Mouse (Mus musculus): ENCODE results near the gene Pls1. TPM values are rescaled to one million over a fixed set of nuclear protein-coding genes. Genes with fewer than 3 reads are reported as not detected.

Gene Pls1
- 2.6 and 9.0 TPM in 2 replicates for polyA plus RNA-seq (2015; fragmentation: Nextera tagmentation; extraction: Ambion mirVana)

DNA sequence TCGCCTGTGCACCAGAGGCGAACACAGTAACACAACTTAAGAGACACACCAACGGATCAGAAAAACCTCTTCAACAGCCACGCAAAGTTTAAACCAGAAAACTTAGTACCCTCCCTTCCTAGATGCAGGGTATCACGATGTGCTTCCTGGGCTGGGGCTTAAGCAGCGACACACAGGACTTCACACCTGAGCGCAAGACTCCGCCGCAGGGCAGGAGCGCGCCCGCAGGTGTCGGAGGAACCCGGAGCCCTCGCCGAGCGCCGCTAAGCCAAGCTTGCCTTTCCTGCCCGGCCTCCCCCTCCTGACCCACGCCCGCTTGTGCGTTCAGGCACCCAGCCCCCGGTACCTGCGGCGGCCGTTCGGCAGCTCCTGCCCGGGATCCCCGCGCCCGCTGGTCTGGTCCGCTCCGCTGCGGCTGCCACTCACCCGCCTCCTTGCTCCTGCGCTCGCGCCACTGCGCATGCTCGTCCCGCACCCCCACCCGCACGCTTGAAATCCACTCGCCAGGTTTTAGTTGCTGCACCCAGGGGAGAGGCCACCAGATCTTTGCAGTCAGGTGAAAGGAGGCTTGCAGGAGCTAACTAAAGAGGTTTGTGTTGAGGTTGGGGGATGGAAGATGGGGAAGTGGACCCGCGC is at the start of gene Pls1:
Gene Pls1, minus strand, starts transcription at position 487 of the 636 bp plus-strand sequence.
- H3K9ac ChIP-seq (replicated peaks) = peak within 1 kb of the TSS; percentile 70
- no peaks in the 10 kb centered on the region for H3K36me3 ChIP-seq
- WGBS = under 1% methylated on average over 46 of the region's 46 CpGs
- H3K4me1 ChIP-seq = peaks cover 7% of the 10 kb centered on the region
- H3K27ac ChIP-seq (replicated peaks) = peak within 1 kb of the TSS; percentile 4; the same call in 1 of the 2 replicates
- peak within 1 kb of the TSS; percentile 73 for H3K4me3 ChIP-seq (replicated peaks)
- peak within 1 kb of the TSS; percentile 98 for H3K4me2 ChIP-seq
- H3K9me3 ChIP-seq (replicated peaks) = no peaks in the 10 kb centered on the region
- ATAC-seq (ENCODE audit: low FRiP score) = peak; percentile 94
- H3K27me3 ChIP-seq (replicated peaks) = peaks cover 13% of the 10 kb centered on the region

DNA sequence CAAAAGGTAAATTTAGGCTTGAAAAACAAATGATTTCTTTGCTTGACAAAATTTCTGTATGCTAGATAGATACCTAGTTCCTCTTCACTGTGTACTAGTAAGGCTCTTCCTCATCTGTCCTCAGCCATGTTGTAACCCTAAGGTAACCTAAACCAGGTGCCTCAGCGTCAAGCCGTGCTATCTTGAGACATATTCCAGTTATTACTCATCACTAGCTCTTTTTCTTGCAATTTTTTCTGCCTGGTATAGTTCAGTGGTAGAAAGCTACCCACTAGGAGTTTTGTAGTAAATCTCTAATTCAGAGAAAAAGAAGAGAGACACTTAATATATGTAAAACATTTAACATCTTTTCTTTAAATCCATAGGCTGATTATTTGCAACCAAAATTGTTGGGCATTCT is 37.6 kb upstream of the Pls1 start:
- H3K4me1 ChIP-seq = no peaks in the 10 kb centered on the region
- H3K9me3 ChIP-seq (replicated peaks) = no peaks in the 10 kb centered on the region
- H3K4me3 ChIP-seq (replicated peaks) = no peak overlapping the region
- H3K9ac ChIP-seq (replicated peaks) = no peak overlapping the region
- no peak overlapping the region for H3K27ac ChIP-seq (replicated peaks)
- no peak overlapping the region for H3K4me2 ChIP-seq
- peaks cover 19% of the 10 kb centered on the region; the same call in 1 of the 2 replicates for H3K36me3 ChIP-seq
- ATAC-seq (ENCODE audit: low FRiP score) = no peak
- WGBS = 95% methylated on average over 2 of the region's 2 CpGs
- H3K27me3 ChIP-seq (replicated peaks) = no peaks in the 10 kb centered on the region

DNA sequence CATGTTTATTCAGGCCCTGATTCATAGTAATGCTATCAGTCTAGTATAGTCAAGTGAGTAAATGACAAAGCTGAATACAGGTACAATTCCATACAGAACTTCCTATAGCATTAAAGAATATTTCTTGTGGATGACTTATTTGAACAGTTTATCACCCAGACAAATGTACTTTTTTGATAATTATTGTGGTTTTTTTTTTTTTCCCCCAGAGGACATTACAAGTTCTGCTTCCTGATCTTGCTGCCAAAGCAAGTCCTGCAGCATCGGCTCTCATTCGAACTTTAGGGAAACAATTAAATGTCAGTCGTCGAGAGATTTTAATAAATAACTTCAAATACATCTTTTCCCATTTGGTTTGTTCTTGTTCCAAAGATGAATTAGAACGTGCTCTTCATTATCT is 33.1 kb upstream of the Pls1 start:
- WGBS = 97% methylated on average over 5 of the region's 5 CpGs
- Histone ChIP-seq H3K27ac (replicated peaks) (no peak overlapping the region), H3K4me3 (replicated peaks) (no peak overlapping the region), H3K4me1 (no peaks in the 10 kb centered on the region), H3K9me3 (replicated peaks) (no peaks in the 10 kb centered on the region), H3K36me3 (peaks cover 20% of the 10 kb centered on the region), H3K9ac (replicated peaks) (no peak overlapping the region), H3K27me3 (replicated peaks) (no peaks in the 10 kb centered on the region), H3K4me2 (no peak overlapping the region)
- ATAC-seq (ENCODE audit: low FRiP score) = no peak

DNA sequence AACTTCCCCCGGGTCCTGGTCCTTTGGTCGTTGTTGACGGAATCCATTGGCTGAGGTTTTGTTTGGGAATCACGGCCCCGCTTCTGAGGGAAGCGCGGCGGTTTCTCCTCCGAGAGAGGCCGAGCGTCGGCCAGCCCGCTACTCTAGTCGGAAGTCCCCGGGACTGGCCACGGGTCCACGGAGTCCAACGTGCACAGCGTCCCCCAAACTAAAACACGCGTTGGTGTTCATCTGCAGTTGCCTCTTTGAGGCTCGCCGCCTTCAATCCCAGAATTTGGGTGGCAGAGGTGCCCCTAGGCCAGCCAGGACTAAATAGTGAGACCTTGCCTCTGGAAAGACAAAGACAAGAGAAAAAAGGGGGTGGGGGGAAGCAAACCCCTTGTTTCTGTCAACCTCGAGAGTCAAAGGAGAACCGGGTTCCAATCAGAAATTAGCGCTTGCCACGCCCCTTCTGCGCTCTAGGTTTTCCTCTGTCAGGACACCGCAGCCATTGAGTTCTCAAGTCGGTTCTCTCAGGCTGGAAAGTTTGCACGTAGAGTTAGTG is 13.0 kb upstream of the Pls1 start:
- no peaks in the 10 kb centered on the region for H3K36me3 ChIP-seq
- H3K27me3 ChIP-seq (replicated peaks) = no peaks in the 10 kb centered on the region
- peak overlapping the region; percentile 81 for H3K27ac ChIP-seq (replicated peaks)
- WGBS = under 1% methylated on average over 31 of the region's 31 CpGs
- peak overlapping the region; percentile 74 for H3K9ac ChIP-seq (replicated peaks)
- no peaks in the 10 kb centered on the region for H3K9me3 ChIP-seq (replicated peaks)
- peak; percentile 62 for ATAC-seq (ENCODE audit: low FRiP score)
- peaks cover 8% of the 10 kb centered on the region for H3K4me1 ChIP-seq
- peak overlapping the region; percentile 95 for H3K4me2 ChIP-seq
- H3K4me3 ChIP-seq (replicated peaks) = peak overlapping the region; percentile 97

DNA sequence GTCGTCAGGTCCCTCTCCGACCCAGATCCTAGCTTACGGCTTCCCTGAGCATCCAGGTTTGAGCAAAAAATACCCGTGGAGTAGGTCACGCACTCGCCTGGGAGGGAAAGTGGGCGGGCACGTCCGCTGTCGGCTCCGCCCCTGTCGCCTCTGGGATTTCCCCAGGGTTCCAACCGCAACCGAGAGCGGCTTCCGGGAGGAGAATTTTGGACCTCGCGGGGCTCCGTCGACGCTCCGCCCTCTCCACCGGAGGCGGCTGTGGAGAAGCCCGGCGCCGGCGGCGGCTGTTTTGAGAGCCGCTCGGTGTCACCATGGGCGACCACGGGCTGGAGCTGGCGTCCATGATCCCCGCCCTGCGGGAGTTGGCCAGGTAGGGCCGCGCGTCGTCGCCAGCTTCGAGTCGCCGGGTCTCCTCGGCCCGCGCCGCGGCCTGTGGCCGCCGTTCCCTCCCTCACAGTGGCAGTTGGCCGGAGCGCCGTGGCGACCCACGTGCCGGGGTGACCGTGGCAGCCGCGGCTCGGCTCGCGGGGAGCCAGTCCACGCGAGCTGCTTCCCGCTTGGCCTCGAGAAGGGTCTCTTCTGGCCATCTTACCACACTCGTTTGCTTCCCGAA is 12.4 kb upstream of the Pls1 start, which contains the start of gene Atr:
Gene Atr, plus strand, starts transcription at position 184 of the 613 bp plus-strand sequence.
- Histone ChIP-seq H3K27me3 (replicated peaks) (no peaks in the 10 kb centered on the region), H3K4me3 (replicated peaks) (peak within 1 kb of the TSS; percentile 97), H3K27ac (replicated peaks) (peak within 1 kb of the TSS; percentile 81), H3K36me3 (no peaks in the 10 kb centered on the region), H3K9me3 (replicated peaks) (no peaks in the 10 kb centered on the region), H3K4me1 (peaks cover 8% of the 10 kb centered on the region), H3K9ac (replicated peaks) (peak within 1 kb of the TSS; percentile 74), H3K4me2 (peak within 1 kb of the TSS; percentile 95)
- under 1% methylated on average over 69 of the region's 69 CpGs for WGBS
- peak; percentile 92 for ATAC-seq (ENCODE audit: low FRiP score)

DNA sequence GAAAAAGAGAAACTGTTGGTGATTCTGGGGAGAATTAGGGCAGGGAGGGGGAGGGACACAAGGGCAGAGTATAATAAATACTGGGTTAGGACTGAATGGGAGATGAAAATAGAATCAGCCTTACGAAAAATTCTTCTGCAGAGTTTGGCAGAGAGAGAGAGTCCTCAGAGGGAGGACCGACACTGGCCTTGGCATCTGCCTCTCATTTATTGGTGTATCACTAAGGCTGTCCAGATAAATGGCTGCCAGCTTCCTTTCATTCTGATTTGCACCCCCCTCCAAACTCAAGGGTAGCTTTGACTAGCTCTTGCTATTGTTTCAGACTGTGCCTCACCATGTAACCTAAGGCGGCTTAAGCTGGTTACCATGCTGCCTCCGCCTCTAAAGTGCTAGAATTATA is 10.9 kb upstream of the Pls1 start:
- no peak for ATAC-seq (ENCODE audit: low FRiP score)
- no peak overlapping the region for H3K27ac ChIP-seq (replicated peaks)
- H3K4me3 ChIP-seq (replicated peaks) = no peak overlapping the region
- peaks cover 8% of the 10 kb centered on the region for H3K4me1 ChIP-seq
- no peaks in the 10 kb centered on the region for H3K36me3 ChIP-seq
- no peak overlapping the region for H3K4me2 ChIP-seq
- no peak overlapping the region for H3K9ac ChIP-seq (replicated peaks)
- H3K27me3 ChIP-seq (replicated peaks) = no peaks in the 10 kb centered on the region
- H3K9me3 ChIP-seq (replicated peaks) = no peaks in the 10 kb centered on the region
- WGBS = 89% methylated on average over 4 of the region's 4 CpGs

DNA sequence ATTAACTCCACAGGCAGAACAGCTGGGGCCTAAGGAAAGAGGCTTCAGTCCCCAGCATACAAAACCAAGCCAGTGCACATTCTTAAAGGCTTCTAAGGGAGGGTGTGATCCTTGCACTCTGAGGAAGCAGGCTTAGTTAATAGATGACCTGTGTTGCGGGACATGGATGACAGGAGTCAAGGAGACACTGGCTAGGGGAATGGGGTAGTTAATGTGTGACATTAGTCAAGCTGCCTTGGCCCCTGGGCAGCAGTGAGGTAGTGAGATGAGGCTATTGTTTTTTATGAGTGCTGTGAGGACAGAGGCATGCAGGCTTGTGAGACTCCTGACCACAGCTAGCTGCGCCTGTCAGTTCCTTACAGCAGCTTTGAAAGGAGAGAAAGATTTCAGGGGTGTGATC is 9.8 kb upstream of the Pls1 start:
- no peaks in the 10 kb centered on the region for H3K36me3 ChIP-seq
- H3K4me3 ChIP-seq (replicated peaks) = no peak overlapping the region
- H3K9me3 ChIP-seq (replicated peaks) = no peaks in the 10 kb centered on the region
- no peak overlapping the region for H3K27ac ChIP-seq (replicated peaks)
- 31% methylated on average over 2 of the region's 2 CpGs for WGBS
- H3K9ac ChIP-seq (replicated peaks) = no peak overlapping the region
- no peak overlapping the region for H3K4me2 ChIP-seq
- ATAC-seq (ENCODE audit: low FRiP score) = no peak
- no peaks in the 10 kb centered on the region for H3K27me3 ChIP-seq (replicated peaks)
- peaks cover 8% of the 10 kb centered on the region for H3K4me1 ChIP-seq

DNA sequence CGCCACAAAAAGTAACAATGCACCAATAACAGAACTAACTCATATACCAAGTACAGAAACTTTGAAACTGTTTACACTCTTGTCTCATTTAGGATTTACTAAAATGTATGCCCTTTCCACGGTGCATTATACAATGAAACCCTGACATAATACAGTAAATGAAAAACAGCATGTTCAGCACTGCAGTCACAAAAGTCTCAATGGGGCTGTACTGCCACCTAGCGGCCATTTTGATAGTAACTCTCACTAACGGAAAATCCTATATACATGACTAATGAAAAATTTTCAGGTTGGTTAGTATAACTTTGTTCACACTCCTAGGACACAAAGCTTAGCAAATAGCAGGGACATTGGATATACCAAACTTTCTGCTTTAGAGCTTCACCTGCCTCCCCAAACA is 7.8 kb upstream of the Pls1 start:
- no peaks in the 10 kb centered on the region for H3K36me3 ChIP-seq
- 24% methylated on average over 4 of the region's 4 CpGs for WGBS
- H3K4me3 ChIP-seq (replicated peaks) = no peak overlapping the region
- H3K4me1 ChIP-seq = peaks cover 3% of the 10 kb centered on the region; the same call in 1 of the 2 replicates
- no peaks in the 10 kb centered on the region for H3K27me3 ChIP-seq (replicated peaks)
- no peak overlapping the region for H3K4me2 ChIP-seq
- ATAC-seq (ENCODE audit: low FRiP score) = 0 out of 2 replicates have a peak, but pooled peaks have one; percentile 23
- H3K9me3 ChIP-seq (replicated peaks) = no peaks in the 10 kb centered on the region
- no peak overlapping the region for H3K27ac ChIP-seq (replicated peaks)
- no peak overlapping the region for H3K9ac ChIP-seq (replicated peaks)

DNA sequence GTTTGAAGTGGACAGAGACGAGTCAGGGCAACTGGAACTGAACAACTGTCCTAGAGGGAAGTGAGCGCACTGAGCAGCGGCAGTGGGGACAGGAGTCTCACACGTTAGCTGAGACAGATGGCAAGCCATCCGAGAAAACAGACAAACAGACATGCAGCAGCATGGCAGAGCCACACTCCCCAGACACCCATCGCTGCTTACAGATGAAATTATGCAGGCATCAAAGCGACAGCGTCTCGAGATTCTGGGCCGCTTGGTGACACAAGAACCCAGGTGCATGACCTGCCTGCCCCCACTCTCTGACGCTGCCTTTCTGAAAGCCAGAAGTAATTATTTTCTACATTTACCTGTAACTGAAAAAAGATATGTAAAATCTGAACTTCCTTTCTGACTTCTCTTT is 6.6 kb upstream of the Pls1 start:
- Histone ChIP-seq H3K27ac (replicated peaks) (no peak overlapping the region), H3K4me1 (no peaks in the 10 kb centered on the region), H3K4me2 (no peak overlapping the region), H3K27me3 (replicated peaks) (no peaks in the 10 kb centered on the region), H3K36me3 (no peaks in the 10 kb centered on the region), H3K9ac (replicated peaks) (no peak overlapping the region), H3K4me3 (replicated peaks) (no peak overlapping the region), H3K9me3 (replicated peaks) (no peaks in the 10 kb centered on the region)
- WGBS = 65% methylated on average over 11 of the region's 11 CpGs
- no peak for ATAC-seq (ENCODE audit: low FRiP score)

DNA sequence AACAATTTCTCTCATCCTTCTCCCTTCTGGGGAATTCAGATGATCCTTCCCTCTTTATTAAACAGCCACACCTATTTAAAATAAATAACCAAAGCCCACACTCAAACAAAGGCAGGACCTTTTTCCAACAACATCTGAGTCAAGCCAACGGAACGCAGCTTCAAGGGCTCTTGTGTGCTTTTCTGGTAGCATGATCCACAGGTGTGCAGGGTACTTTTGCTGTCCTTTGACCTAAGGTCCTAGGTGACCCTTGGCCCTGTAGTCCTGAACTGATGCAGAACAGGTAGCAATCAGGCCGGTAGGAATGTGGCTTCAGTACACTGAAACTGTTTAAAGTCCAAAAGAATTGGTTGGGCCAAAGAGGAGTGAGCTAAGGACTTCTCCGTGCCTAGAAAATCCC is 600 bp upstream of the Pls1 start:
- no peaks in the 10 kb centered on the region for H3K36me3 ChIP-seq
- no peak overlapping the region for H3K27ac ChIP-seq (replicated peaks)
- no peaks in the 10 kb centered on the region for H3K9me3 ChIP-seq (replicated peaks)
- peak overlapping the region; percentile 73; the same call in 1 of the 2 replicates for H3K4me3 ChIP-seq (replicated peaks)
- peak overlapping the region; percentile 98 for H3K4me2 ChIP-seq
- ATAC-seq (ENCODE audit: low FRiP score) = no peak
- peaks cover 13% of the 10 kb centered on the region for H3K27me3 ChIP-seq (replicated peaks)
- no peak overlapping the region for H3K9ac ChIP-seq (replicated peaks)
- H3K4me1 ChIP-seq = peaks cover 7% of the 10 kb centered on the region
- WGBS = 75% methylated on average over 4 of the region's 4 CpGs

DNA sequence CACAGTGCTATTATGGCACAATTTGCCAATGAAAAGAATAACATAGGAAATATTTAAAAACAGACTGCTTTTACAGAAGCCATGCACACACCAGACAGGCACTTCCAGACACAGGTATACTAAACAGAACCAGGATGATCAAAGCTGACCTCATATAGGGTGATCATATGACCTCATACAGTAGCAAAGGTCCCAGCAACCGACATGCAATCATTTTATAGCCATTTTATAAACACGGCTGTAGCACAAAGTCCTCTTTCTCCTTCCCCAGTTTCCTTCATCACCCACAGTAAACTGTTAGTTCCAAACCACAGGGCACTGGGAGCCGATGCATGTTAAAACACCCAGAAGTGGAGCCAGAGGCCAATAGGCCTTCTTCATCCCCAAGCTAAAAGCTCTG is 5.7 kb downstream of the Pls1 start:
- no peak overlapping the region for H3K27ac ChIP-seq (replicated peaks)
- 86% methylated on average over 3 of the region's 3 CpGs for WGBS
- H3K27me3 ChIP-seq (replicated peaks) = peaks cover 11% of the 10 kb centered on the region
- ATAC-seq (ENCODE audit: low FRiP score) = no peak
- no peak overlapping the region for H3K9ac ChIP-seq (replicated peaks)
- H3K4me3 ChIP-seq (replicated peaks) = no peak overlapping the region
- H3K4me1 ChIP-seq = no peaks in the 10 kb centered on the region
- H3K36me3 ChIP-seq = no peaks in the 10 kb centered on the region
- no peaks in the 10 kb centered on the region for H3K9me3 ChIP-seq (replicated peaks)
- H3K4me2 ChIP-seq = no peak overlapping the region

DNA sequence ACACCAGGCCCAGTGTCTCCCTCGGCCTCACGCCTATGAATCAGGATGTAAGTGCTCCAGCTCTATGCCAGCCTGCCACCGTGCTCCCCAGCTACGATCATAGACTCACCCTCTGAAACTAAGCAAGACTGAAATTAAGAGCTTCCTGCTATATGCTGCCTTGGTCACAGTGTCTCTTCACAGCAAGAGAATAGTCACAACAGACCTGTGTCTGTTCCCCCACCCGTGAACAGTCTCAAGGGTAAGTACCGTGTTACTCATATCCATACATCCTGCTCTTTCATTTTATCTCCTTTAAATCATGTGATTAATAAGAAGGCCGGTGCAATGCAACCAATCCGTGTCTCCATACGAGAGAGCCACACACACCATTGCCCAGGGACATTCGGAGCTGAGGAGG is 9.4 kb downstream of the Pls1 start:
- WGBS = 95% methylated on average over 10 of the region's 10 CpGs
- Histone ChIP-seq H3K27me3 (replicated peaks) (no peaks in the 10 kb centered on the region), H3K4me2 (no peak overlapping the region), H3K36me3 (no peaks in the 10 kb centered on the region), H3K4me1 (no peaks in the 10 kb centered on the region), H3K9me3 (replicated peaks) (no peaks in the 10 kb centered on the region), H3K27ac (replicated peaks) (no peak overlapping the region), H3K4me3 (replicated peaks) (no peak overlapping the region), H3K9ac (replicated peaks) (no peak overlapping the region)
- ATAC-seq (ENCODE audit: low FRiP score) = no peak

Data from neural tube, embryonic 15.5 days (tissue).